Mouse (Mus musculus) limb, embryonic 13.5 days (tissue): ENCODE measurements around the gene Zfp106. TPM values are rescaled to one million over a fixed set of nuclear protein-coding genes. Genes with fewer than 3 reads are reported as not detected.

Experiments used
- ATAC-seq: fragments of 200-750 bp; cut with Nextera tagmentation; 2 replicates; pipeline ENCODE4 v1.8.0; 2017; ENCODE audit warnings: low read depth, moderate number of reproducible peaks, moderate TSS enrichment; ENCODE audit not compliant: low FRiP score
- H3K27ac ChIP-seq: fragments of 300-500 bp; sonication (generic); 2 replicates; pipeline ENCODE4 v1.5.1; 2015; ENCODE audit warnings: inconsistent platforms, mild to moderate bottlenecking, moderate library complexity
- H3K27me3 ChIP-seq: fragments of 300-500 bp; sonication (generic); 2 replicates; pipeline ENCODE4 v1.6.1; 2015; ENCODE audit warnings: mild to moderate bottlenecking, inconsistent platforms
- H3K36me3 ChIP-seq: fragments of 300-500 bp; sonication (generic); 2 replicates; pipeline ENCODE4 v1.6.1; 2015; ENCODE audit warnings: inconsistent platforms, mild to moderate bottlenecking, moderate library complexity
- H3K4me1 ChIP-seq: fragments of 300-500 bp; sonication (generic); 2 replicates; pipeline ENCODE4 v1.6.1; 2015; ENCODE audit warnings: inconsistent platforms
- H3K4me2 ChIP-seq: fragments of 300-500 bp; sonication (generic); replicated peaks from 2 replicates; pipeline ENCODE4 v1.6.1; 2015; ENCODE audit warnings: inconsistent platforms, mild to moderate bottlenecking, moderate library complexity
- H3K4me3 ChIP-seq: fragments of 300-500 bp; sonication (generic); 2 replicates; pipeline ENCODE4 v1.5.1; 2015; ENCODE audit warnings: moderate library complexity, mild to moderate bottlenecking, inconsistent platforms
- H3K9ac ChIP-seq: fragments of 300-500 bp; sonication (generic); 2 replicates; pipeline ENCODE4 v1.6.1; 2015; ENCODE audit warnings: mild to moderate bottlenecking, inconsistent platforms
- H3K9me3 ChIP-seq: fragments of 300-500 bp; sonication (generic); 2 replicates; pipeline ENCODE4 v1.6.1; 2016; ENCODE audit warnings: inconsistent platforms
- WGBS: fragments of 180-500 bp; shearing (Covaris S2); methylation state at CpG from one replicate; pipeline ENCODE4 v1.1.7; 2015; 5-methylcytosine and 5-hydroxymethylcytosine counted together
- polyA plus RNA-seq: library from polyadenylated mRNA; unstranded; fragments of >200 nt; fragmentation: Nextera tagmentation; extraction: Ambion mirVana; gene quantifications from 2 replicates; pipeline ENCODE4 v1.2.1, GENCODE M21; 2015

The Zfp106 gene
- polyA plus RNA-seq, 1 experiment from 2014 or later = 54.9 TPM

DNA sequence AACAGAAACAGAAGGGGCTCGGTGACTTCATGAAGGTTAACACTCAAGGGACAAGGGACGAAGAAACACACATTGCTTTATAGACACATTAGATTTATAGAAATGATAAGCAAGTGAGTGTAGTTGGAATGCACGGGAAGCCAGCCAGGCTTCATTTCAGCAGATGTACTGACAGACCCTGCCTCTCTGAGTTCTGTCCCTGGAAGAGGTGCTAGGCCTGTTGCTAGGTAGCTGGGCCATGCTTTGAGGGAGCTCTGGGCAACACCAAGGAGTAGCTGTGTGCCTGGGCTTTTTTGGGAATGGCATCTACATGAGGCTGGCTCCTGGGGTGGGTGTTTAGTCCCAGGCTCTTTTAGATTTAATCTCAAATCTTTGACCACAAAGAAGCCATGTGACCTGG lies 67.1 kb downstream of the Zfp106 start:
- WGBS = 67% methylated on average over 3 of the region's 3 CpGs
- no peak overlapping the region for H3K4me2 ChIP-seq
- no peak overlapping the region for H3K27ac ChIP-seq
- H3K9ac ChIP-seq = no peak overlapping the region
- no peaks in the 10 kb centered on the region for H3K36me3 ChIP-seq
- H3K4me1 ChIP-seq = peaks cover 9% of the 10 kb centered on the region
- no peaks in the 10 kb centered on the region for H3K27me3 ChIP-seq
- no peak overlapping the region for H3K4me3 ChIP-seq
- ATAC-seq = no peak
- no peaks in the 10 kb centered on the region for H3K9me3 ChIP-seq

- WGBS = 59% methylated on average over 4 of the region's 4 CpGs
- Histone ChIP-seq H3K36me3 (no peaks in the 10 kb centered on the region), H3K27me3 (no peaks in the 10 kb centered on the region), H3K4me3 (no peak overlapping the region), H3K27ac (no peak overlapping the region), H3K9ac (no peak overlapping the region), H3K4me2 (no peak overlapping the region), H3K9me3 (no peaks in the 10 kb centered on the region), H3K4me1 (no peaks in the 10 kb centered on the region)
- no peak for ATAC-seq
Observed at GRCm38 (mm10) chr2:120493254-120493653, 70.4 kb downstream of the Zfp106 start.

GRCm38 (mm10) chr2:120484241-120484640 lies 79.4 kb downstream of the Zfp106 start:
- peaks cover 9% of the 10 kb centered on the region for H3K4me1 ChIP-seq
- no peaks in the 10 kb centered on the region for H3K9me3 ChIP-seq
- H3K4me2 ChIP-seq = no peak overlapping the region
- WGBS = 88% methylated on average over 3 of the region's 3 CpGs
- no peak overlapping the region for H3K4me3 ChIP-seq
- no peak for ATAC-seq
- no peak overlapping the region for H3K9ac ChIP-seq
- no peak overlapping the region for H3K27ac ChIP-seq
- no peaks in the 10 kb centered on the region for H3K27me3 ChIP-seq
- H3K36me3 ChIP-seq = no peaks in the 10 kb centered on the region

GRCm38 (mm10) chr2:120482506-120483389 lies 80.9 kb downstream of the Zfp106 start:
- H3K4me3 ChIP-seq = no peak overlapping the region
- 52% methylated on average over 8 of the region's 8 CpGs for WGBS
- H3K9me3 ChIP-seq = no peaks in the 10 kb centered on the region
- H3K9ac ChIP-seq = no peak overlapping the region
- no peaks in the 10 kb centered on the region for H3K27me3 ChIP-seq
- H3K4me2 ChIP-seq = no peak overlapping the region
- H3K36me3 ChIP-seq = no peaks in the 10 kb centered on the region
- ATAC-seq = no peak
- H3K27ac ChIP-seq = no peak overlapping the region
- peaks cover 9% of the 10 kb centered on the region for H3K4me1 ChIP-seq

DNA sequence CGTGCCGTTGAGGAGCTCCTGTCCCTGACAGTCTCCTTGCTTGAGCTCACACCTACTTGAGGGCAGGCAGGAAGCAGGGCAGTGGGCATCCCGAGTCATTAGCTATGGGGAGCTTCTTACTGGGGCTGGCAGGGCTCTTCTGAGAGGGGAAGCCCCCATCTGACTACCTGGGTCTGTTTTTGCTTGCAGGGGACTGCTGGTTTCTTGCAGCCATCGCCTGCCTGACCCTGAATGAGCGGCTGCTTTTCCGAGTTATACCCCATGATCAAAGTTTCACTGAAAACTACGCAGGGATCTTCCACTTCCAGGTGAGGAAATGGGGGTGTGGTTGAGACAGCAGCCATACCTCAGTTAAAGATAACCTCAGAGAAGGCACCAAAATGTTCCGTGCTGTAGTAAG lies 81.7 kb downstream of the Zfp106 start:
- Histone ChIP-seq H3K4me3 (no peak overlapping the region), H3K4me2 (no peak overlapping the region), H3K36me3 (no peaks in the 10 kb centered on the region), H3K9me3 (no peaks in the 10 kb centered on the region), H3K4me1 (peaks cover 9% of the 10 kb centered on the region), H3K27ac (no peak overlapping the region), H3K9ac (no peak overlapping the region), H3K27me3 (no peaks in the 10 kb centered on the region)
- WGBS = 61% methylated on average over 8 of the region's 8 CpGs
- ATAC-seq = no peak

DNA sequence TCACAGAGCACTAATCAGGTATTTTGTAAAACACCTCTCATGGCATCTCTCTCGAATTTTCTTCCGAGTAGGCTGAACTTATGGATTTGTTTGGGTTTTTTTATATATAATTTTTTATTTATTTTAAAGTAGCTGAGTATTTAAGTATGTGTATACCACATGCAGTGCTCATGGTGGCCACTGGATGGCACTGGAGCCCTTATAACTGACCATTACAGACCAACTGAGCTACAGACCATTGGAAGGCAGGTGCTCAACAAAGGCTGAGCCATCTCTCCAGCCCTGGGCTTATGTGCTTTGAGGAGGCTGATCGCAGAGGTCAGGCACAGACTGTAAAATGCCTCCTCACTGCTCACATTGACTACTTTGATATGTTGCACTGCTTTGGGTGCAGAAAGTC lies 85.0 kb downstream of the Zfp106 start:
- Histone ChIP-seq H3K27me3 (no peaks in the 10 kb centered on the region), H3K27ac (no peak overlapping the region), H3K4me1 (peaks cover 9% of the 10 kb centered on the region), H3K36me3 (no peaks in the 10 kb centered on the region), H3K9me3 (no peaks in the 10 kb centered on the region), H3K9ac (no peak overlapping the region), H3K4me3 (no peak overlapping the region), H3K4me2 (no peak overlapping the region)
- ATAC-seq = no peak
- WGBS = 58% methylated on average over 3 of the region's 3 CpGs

- Histone ChIP-seq H3K4me1 (no peaks in the 10 kb centered on the region), H3K9ac (no peak overlapping the region), H3K4me2 (no peak overlapping the region), H3K4me3 (no peak overlapping the region), H3K36me3 (no peaks in the 10 kb centered on the region), H3K9me3 (no peaks in the 10 kb centered on the region), H3K27ac (no peak overlapping the region), H3K27me3 (no peaks in the 10 kb centered on the region)
- no peak for ATAC-seq
- 77% methylated on average over 13 of the region's 13 CpGs for WGBS
Observed at GRCm38 (mm10) chr2:120476277-120477087, 87.2 kb downstream of the Zfp106 start.

- Histone ChIP-seq H3K27ac (no peak overlapping the region), H3K4me3 (no peak overlapping the region), H3K4me2 (no peak overlapping the region), H3K9me3 (no peaks in the 10 kb centered on the region), H3K36me3 (no peaks in the 10 kb centered on the region), H3K9ac (no peak overlapping the region), H3K27me3 (no peaks in the 10 kb centered on the region), H3K4me1 (no peaks in the 10 kb centered on the region)
- 82% methylated on average over 4 of the region's 4 CpGs for WGBS
- no peak for ATAC-seq
Observed at GRCm38 (mm10) chr2:120470856-120471255, 92.8 kb downstream of the Zfp106 start.

DNA sequence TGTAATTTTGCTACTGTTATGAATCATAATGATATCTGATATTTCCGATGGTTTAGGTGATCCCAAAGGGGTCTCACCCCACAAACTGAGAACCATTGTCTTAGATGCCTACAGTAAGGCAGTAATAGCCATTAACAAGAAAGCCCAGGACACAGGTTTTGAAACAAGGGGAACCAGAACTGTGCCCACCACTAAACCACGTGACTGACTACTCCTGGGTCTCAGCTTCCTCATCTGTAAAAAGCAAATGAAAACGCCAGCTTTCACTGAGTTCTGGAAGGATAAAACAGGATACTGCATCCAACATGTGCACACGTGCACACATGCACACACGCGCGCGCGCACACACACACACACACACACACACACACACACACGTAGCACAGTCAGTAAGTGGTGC lies 93.9 kb downstream of the Zfp106 start:
- ATAC-seq = no peak
- no peaks in the 10 kb centered on the region for H3K27me3 ChIP-seq
- no peaks in the 10 kb centered on the region for H3K4me1 ChIP-seq
- no peak overlapping the region for H3K27ac ChIP-seq
- H3K36me3 ChIP-seq = no peaks in the 10 kb centered on the region
- H3K9ac ChIP-seq = no peak overlapping the region
- no peaks in the 10 kb centered on the region for H3K9me3 ChIP-seq
- H3K4me3 ChIP-seq = no peak overlapping the region
- WGBS = 83% methylated on average over 10 of the region's 10 CpGs
- H3K4me2 ChIP-seq = no peak overlapping the region

- Histone ChIP-seq H3K9ac (no peak overlapping the region), H3K9me3 (no peaks in the 10 kb centered on the region), H3K4me1 (no peaks in the 10 kb centered on the region), H3K4me3 (no peak overlapping the region), H3K4me2 (no peak overlapping the region), H3K36me3 (no peaks in the 10 kb centered on the region), H3K27me3 (no peaks in the 10 kb centered on the region), H3K27ac (no peak overlapping the region)
- 84% methylated on average over 3 of the region's 3 CpGs for whole genome bisulfite sequencing
- no peak for ATAC-seq
Observed at GRCm38 (mm10) chr2:120469220-120469619, 94.4 kb downstream of the Zfp106 start.

- Histone ChIP-seq H3K9ac (no peak overlapping the region), H3K27ac (no peak overlapping the region), H3K4me3 (no peak overlapping the region), H3K9me3 (no peaks in the 10 kb centered on the region), H3K36me3 (no peaks in the 10 kb centered on the region), H3K27me3 (no peaks in the 10 kb centered on the region), H3K4me2 (no peak overlapping the region), H3K4me1 (no peaks in the 10 kb centered on the region)
- ATAC-seq = no peak
Observed at GRCm38 (mm10) chr2:120468011-120468410, 95.6 kb downstream of the Zfp106 start.

DNA sequence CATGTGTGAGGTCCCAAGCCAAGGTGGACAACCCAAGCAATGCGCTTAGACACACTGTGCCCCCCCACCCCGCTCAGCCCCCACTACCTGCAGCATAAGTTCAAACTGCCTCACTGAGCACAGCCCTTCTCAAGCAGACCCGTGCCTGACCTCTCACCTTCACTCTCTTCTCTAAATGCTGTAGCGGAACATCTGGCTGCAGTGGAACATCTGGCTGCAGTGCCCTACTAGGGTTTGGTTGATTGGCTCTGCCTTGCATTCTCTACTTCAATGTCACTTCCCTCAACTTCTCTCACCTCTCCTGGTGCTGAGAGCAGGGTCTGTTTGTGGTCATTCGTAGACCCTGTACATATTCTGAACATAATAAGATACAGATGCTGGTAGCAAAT lies 98.3 kb downstream of the Zfp106 start:
- Histone ChIP-seq H3K4me1 (no peaks in the 10 kb centered on the region), H3K27me3 (no peaks in the 10 kb centered on the region), H3K9me3 (no peaks in the 10 kb centered on the region), H3K27ac (no peak overlapping the region), H3K9ac (no peak overlapping the region), H3K36me3 (no peaks in the 10 kb centered on the region), H3K4me2 (no peak overlapping the region), H3K4me3 (no peak overlapping the region)
- no peak for ATAC-seq
- 65% methylated on average over 5 of the region's 5 CpGs for WGBS
